Mouse (Mus musculus) liver, adult 2 months (tissue): ENCODE results near the gene Kcnq5. TPM values are rescaled to one million over a fixed set of nuclear protein-coding genes. Genes with fewer than 3 reads are reported as not detected.
"Not testable (repeated sequence)": the region's sequence is repeated elsewhere in the genome, so short reads cannot be mapped to it uniquely, and the experiment has no call there.

Source experiments
- DNase-seq: peaks from one replicate; pipeline ENCODE4 v3.0.0-alpha.2; 2011; ENCODE audit warnings: low read depth, low spot score; ENCODE audit errors: extremely low read depth
- H3K27ac ChIP-seq: fragments of 200-500 bp; replicated peaks from 2 replicates; pipeline ENCODE4 v1.5.1; 2012; ENCODE audit warnings: low read depth, mild to moderate bottlenecking, control low read depth, inconsistent platforms, low read length; ENCODE audit not compliant: insufficient read depth
- H3K27me3 ChIP-seq: fragments of 200-500 bp; 2 replicates; pipeline ENCODE4 v1.6.1; 2012; ENCODE audit warnings: mild to moderate bottlenecking, moderate library complexity, low read length, inconsistent platforms; ENCODE audit not compliant: control insufficient read depth, insufficient read depth
- H3K36me3 ChIP-seq: fragments of 200-500 bp; 2 replicates; pipeline ENCODE4 v1.6.1; 2012; ENCODE audit warnings: low read length, inconsistent platforms; ENCODE audit not compliant: control insufficient read depth, insufficient read depth
- H3K4me1 ChIP-seq: fragments of 200-500 bp; 2 replicates; pipeline ENCODE4 v1.6.1; 2011; ENCODE audit warnings: low read length; ENCODE audit not compliant: control insufficient read depth, insufficient read depth
- H3K4me3 ChIP-seq: fragments of 200-500 bp; 2 replicates; pipeline ENCODE4 v1.5.1; 2011; ENCODE audit warnings: low read depth, mild to moderate bottlenecking, control low read depth, low read length, moderate library complexity; ENCODE audit not compliant: insufficient read depth
- H3K79me2 ChIP-seq: fragments of 200-500 bp; 2 replicates; pipeline ENCODE4 v1.6.1; 2012; ENCODE audit warnings: inconsistent platforms, mild to moderate bottlenecking, low read length, moderate library complexity; ENCODE audit not compliant: control insufficient read depth, insufficient read depth
- H3K9ac ChIP-seq: fragments of 200-500 bp; 2 replicates; pipeline ENCODE4 v1.6.1; 2012; ENCODE audit warnings: low read depth, mild to moderate bottlenecking, control low read depth, inconsistent platforms, low read length
- CTCF ChIP-seq: fragments of 200-500 bp; IDR thresholded peaks from 2 replicates; pipeline ENCODE4 v1.5.1; 2011; ENCODE audit warnings: low read depth, low read length, control low read depth
- POLR2A ChIP-seq: fragments of 200-500 bp; IDR thresholded peaks from 2 replicates; pipeline ENCODE4 v1.6.1; 2011; ENCODE audit warnings: low read length, control low read depth; ENCODE audit not compliant: insufficient read depth; ENCODE audit errors: extremely low read depth
- WGBS: fragments of 180-500 bp; shearing (Covaris S2); methylation state at CpG from one replicate; pipeline ENCODE4 v1.1.7; 2018; 5-methylcytosine and 5-hydroxymethylcytosine counted together
- polyA plus RNA-seq: library from polyadenylated mRNA; depleted of rRNA; stranded (reverse); fragments of >200 nt; gene quantifications from 2 replicates; pipeline ENCODE4 v1.2.3, GENCODE M21; 2012
- total RNA-seq: library from RNA; depleted of rRNA; stranded (reverse); fragments of >200 nt; gene quantifications from 2 replicates; pipeline ENCODE4 v1.2.3, GENCODE M21; 2014

Kcnq5 gene
- total and polyA plus RNA-seq, 2 experiments = 0.09 TPM

- H3K9ac ChIP-seq = no peak overlapping the region
- H3K27me3 ChIP-seq = no peaks in the 10 kb centered on the region
- WGBS = 76% methylated on average over 2 of the region's 2 CpGs
- H3K4me3 ChIP-seq = no peak overlapping the region
- no peak overlapping the region for H3K27ac ChIP-seq
- no peaks in the 10 kb centered on the region for H3K79me2 ChIP-seq
- H3K36me3 ChIP-seq = no peaks in the 10 kb centered on the region
- no peak for DNase-seq
- no peaks in the 10 kb centered on the region for H3K4me1 ChIP-seq
- TF ChIP-seq CTCF (no peak), POLR2A (no peak)
Measured at GRCm38 (mm10) chr1:21407266-21407665, 554.5 kb downstream of the Kcnq5 start.

- TF ChIP-seq POLR2A (no peak), CTCF (no peak)
- no peak for DNase-seq
- Histone ChIP-seq H3K27ac (no peak overlapping the region), H3K4me3 (no peak overlapping the region), H3K9ac (no peak overlapping the region), H3K79me2 (no peaks in the 10 kb centered on the region), H3K27me3 (no peaks in the 10 kb centered on the region), H3K36me3 (no peaks in the 10 kb centered on the region), H3K4me1 (no peaks in the 10 kb centered on the region)
- WGBS = 76% methylated on average over 8 of the region's 8 CpGs
Measured at GRCm38 (mm10) chr1:21402804-21403203, 558.9 kb downstream of the Kcnq5 start.

- DNase-seq = no peak
- Histone ChIP-seq H3K4me1 (no peaks in the 10 kb centered on the region), H3K36me3 (no peaks in the 10 kb centered on the region), H3K79me2 (no peaks in the 10 kb centered on the region), H3K27ac (no peak overlapping the region), H3K9ac (no peak overlapping the region), H3K27me3 (no peaks in the 10 kb centered on the region), H3K4me3 (no peak overlapping the region)
- TF ChIP-seq CTCF (no peak), POLR2A (no peak)
- whole genome bisulfite sequencing = 84% methylated on average over 6 of the region's 6 CpGs
Measured at GRCm38 (mm10) chr1:21391138-21391671, 570.5 kb downstream of the Kcnq5 start.

DNA sequence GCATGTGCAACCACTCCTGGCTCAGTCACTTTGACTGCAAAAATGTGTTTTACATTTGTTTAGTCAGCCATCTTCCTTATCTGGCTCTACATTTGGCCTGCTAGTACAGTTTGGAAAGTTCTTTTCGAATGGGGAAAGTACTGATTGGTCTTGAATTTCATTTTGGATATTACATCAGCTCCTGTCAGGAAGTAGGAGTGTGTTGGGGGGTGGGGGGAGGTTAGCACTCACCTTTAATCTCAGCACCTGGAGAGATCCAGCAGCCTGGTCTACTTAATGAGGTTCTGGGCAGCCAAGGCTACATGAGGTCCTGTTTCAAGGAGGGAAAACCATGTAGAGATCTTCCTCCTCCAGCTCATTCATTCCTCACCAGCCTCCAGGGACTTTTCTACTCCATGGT, 578.5 kb downstream of the Kcnq5 start, which contains the start of gene Khdc1b:
TSS of gene Khdc1b (plus strand) at position 301 of the 400 bp plus-strand sequence.
- no peaks in the 10 kb centered on the region for H3K79me2 ChIP-seq
- 79% methylated on average over 1 of the region's 1 CpGs for WGBS
- H3K36me3 ChIP-seq = no peaks in the 10 kb centered on the region
- DNase-seq = no peak
- H3K9ac ChIP-seq = no peak within 1 kb of the TSS
- no peak for TF ChIP-seq POLR2A
- no peak for TF ChIP-seq CTCF
- no peaks in the 10 kb centered on the region for H3K27me3 ChIP-seq
- H3K4me1 ChIP-seq = no peaks in the 10 kb centered on the region
- no peak within 1 kb of the TSS for H3K27ac ChIP-seq
- no peak within 1 kb of the TSS for H3K4me3 ChIP-seq

DNA sequence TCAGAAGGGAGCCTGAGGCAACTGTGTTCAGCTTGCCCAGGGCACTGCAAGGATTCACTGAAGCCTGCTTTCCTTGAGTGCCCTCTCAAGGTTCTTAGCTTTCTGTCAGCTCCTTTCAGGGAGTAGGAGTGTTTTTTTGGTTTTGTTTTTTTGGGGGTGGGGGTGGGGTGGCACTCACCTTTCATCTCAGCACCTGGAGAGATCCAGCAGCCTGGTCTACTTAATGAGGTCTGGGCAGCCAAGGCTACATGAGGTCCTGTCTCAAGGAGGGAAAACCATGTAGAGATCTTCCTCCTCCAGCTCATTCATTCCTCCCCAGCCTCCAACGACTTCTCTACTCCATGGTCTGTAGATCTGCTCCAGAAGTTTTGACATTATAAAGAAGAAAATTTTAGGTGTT, 593.7 kb downstream of the Kcnq5 start, which contains the start of gene Khdc1c:
TSS of gene Khdc1c (plus strand) at position 301 of the 400 bp plus-strand sequence.
- H3K27me3 ChIP-seq, H3K36me3 ChIP-seq, H3K4me1 ChIP-seq, DNase-seq, H3K9ac ChIP-seq, H3K4me3 ChIP-seq, H3K79me2 ChIP-seq, H3K27ac ChIP-seq: not testable (repeated sequence)
- WGBS = 48% methylated on average over 1 of the region's 1 CpGs

DNA sequence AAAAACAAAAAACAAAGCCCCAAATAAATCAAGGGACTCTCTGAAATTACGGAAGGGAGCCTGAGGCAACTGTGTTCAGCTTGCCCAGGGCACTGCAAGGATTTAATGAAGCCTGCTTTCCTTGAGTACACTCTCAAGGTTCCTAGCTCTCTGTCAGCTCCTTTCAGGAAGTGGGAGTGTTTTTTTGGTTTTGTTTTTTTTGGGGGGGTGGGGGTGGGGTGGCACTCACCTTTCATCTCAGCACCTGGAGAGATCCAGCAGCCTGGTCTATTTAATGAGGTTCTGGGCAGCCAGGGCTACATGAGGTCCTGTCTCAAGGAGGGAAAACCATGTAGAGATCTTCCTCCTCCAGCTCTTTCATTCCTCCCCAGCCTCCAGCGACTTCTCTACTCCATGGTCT, 612.4 kb downstream of the Kcnq5 start, which contains the start of gene Khdc1a:
TSS of gene Khdc1a (plus strand) at position 301 of the 400 bp plus-strand sequence.
- Histone ChIP-seq H3K36me3 (no peaks in the 10 kb centered on the region), H3K27me3 (no peaks in the 10 kb centered on the region), H3K9ac (no peak within 1 kb of the TSS), H3K4me3 (no peak within 1 kb of the TSS), H3K79me2 (no peaks in the 10 kb centered on the region), H3K27ac (no peak within 1 kb of the TSS), H3K4me1 (no peaks in the 10 kb centered on the region)
- DNase-seq = no peak
- WGBS = 84% methylated on average over 2 of the region's 2 CpGs
- TF ChIP-seq POLR2A (no peak), CTCF (no peak)
